Mouse (Mus musculus): ENCODE data around the gene Gpr18.
"Not testable (repeated sequence)": the region's sequence is repeated elsewhere in the genome, so short reads cannot be mapped to it uniquely, and the experiment has no call there.

Gene Gpr18

DNA sequence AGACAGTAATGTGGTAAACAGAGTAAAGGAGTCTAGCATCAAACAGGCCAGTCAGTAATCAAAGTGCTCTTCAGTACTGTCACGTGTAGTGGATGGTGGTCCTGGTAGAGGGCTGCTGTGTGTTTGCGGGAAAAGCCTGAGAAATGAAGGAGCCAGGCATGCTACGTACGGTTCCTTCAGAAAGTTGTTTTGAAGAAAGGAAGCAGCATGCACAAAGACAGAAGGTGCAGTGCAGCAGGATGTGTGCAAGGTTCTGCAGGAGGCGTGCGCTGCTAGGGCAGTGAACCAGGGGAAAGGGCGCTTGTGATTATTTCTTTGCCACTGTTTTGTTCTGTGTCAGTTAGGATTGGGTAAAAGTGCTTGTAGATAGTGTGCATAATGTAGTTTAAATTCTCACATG, 34.4 kb downstream of the Gpr18 start:
- DNase-seq (ENCODE audit: low spot score) = no peak

GRCm38 (mm10) chr14:121879266-121879840, 36.2 kb downstream of the Gpr18 start:
- DNase-seq (ENCODE audit: low spot score) = no peak

DNA sequence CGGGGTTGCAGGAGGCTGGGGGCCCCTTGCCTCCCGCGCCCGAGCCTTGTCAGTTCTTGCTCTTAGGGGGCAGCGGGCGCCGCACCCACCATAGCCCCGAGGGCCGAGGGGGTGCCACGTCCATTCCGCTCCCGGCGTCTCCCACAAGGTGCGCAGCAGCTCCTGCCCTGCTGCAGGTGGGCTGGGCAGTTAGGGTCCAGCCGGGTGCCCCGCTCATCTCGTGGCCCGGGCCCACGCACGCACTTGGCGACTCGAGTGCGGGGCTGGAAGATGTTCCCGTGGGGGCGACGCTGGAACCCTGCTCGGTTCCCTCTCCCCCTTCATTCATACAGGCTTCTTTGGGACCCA, 36.7 kb downstream of the Gpr18 start:
- no peak for DNase-seq (ENCODE audit: low spot score)

DNA sequence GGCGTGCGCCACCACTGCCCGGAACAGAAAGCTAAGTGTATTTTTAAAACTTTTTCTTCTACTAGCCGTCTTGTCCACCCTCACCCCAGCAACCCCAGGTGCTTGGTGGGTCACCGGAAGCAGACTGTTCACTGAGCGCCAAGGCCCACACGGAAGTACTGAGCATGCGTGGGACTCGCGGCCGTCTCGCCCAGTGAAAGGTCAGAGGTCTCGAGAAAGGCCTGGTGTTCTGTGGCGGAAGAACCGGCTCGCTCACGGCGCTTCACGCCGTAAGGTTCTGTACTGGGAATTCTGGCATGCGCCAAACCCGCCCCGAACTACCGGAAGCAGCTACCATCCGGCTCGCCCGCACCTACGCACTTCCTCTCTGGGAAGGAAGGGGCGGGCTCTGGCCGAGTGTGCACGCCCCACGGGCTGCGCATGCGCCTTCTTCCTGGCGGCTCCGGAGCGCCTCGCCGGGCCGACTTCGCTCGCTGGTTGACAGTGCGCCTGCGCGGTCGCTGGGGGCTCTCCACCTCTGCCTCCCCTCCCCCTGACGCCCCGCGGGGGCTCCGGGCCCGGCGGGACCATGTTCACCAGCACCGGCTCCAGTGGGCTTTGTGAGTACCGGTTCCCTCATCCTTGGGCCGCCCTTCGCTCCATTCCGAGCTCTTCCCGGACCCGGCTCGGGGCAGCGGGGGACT, 37.3 kb downstream of the Gpr18 start, which contains the start of gene Ubac2:
Ubac2 (plus strand) TSS at position 445 of the 683 bp plus-strand sequence.
- peak; percentile 95 for DNase-seq (ENCODE audit: low spot score)

DNA sequence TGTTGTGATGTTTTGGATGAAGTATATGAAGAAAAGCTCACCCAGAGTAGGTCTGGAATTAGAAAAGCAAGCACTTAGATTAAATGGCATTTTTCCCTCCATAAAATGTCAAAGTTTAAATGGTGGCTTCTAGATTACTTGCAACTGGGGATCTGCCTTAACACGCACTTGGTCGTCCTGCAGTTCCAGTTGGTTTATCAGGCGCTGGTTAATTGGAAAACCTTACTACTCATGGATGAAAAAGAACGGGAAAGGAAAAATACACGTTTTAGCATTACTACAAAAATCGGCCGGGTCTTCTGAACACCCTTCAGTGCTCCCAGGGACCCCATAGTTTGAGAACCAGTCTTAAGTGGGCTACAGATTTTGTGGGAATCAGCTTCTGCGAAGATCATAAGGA, 37.9 kb downstream of the Gpr18 start:
- DNase-seq (ENCODE audit: low spot score) = no peak

DNA sequence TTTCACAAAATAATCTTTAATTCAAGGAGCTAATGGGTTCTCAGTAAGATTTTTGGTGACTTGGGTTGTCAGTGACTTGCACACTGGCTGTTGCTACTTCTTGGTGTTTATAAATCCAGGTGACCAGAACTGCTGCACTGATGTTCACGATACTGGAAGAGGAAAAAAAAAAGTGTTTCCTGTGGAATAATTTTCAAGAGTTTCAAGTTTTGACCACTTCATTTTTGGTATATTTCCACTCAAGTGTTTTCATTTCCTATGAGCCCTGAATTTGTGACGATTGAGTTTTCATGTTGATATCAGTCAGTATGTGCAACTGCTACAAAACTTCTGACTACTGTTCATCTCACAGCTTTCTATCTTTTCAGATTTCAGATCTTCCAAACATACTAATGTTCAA, 38.7 kb downstream of the Gpr18 start:
- no peak for DNase-seq (ENCODE audit: low spot score)

- DNase-seq (ENCODE audit: low spot score) = not testable (repeated sequence)
Measured at GRCm38 (mm10) chr14:121876190-121876589, 39.4 kb downstream of the Gpr18 start.

DNA sequence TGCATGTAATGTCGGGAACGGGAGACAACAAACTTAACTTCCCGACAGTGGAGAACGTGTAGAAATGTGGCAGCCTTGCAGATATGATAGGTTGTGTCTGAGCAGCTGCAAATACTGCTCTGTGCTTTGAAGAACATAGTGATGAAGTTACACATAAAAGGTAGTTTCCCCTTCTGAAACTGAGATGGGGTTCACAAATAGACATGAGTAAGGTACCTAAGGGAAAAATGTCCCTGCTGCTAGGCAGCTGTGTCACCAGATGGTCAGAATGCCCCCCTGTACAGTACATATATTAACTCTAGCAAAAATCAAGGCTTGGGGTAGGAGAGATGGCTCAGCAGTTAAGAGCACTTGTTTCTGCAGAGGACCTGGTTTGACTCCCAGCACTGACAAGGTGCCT, 41.9 kb downstream of the Gpr18 start:
- no peak for DNase-seq (ENCODE audit: low spot score)

GRCm38 (mm10) chr14:121873172-121873571, 42.4 kb downstream of the Gpr18 start:
- DNase-seq (ENCODE audit: low spot score) = no peak

GRCm38 (mm10) chr14:121872760-121873159, 42.8 kb downstream of the Gpr18 start:
- no peak for DNase-seq (ENCODE audit: low spot score)

- no peak for DNase-seq (ENCODE audit: low spot score)
Measured at GRCm38 (mm10) chr14:121869111-121869510, 46.5 kb downstream of the Gpr18 start.

GRCm38 (mm10) chr14:121866574-121866973, 49.0 kb downstream of the Gpr18 start:
- no peak for DNase-seq (ENCODE audit: low spot score)

GRCm38 (mm10) chr14:121865162-121865561, 50.4 kb downstream of the Gpr18 start:
- DNase-seq (ENCODE audit: low spot score) = peak; percentile 66
